In the genomic region with DNA sequence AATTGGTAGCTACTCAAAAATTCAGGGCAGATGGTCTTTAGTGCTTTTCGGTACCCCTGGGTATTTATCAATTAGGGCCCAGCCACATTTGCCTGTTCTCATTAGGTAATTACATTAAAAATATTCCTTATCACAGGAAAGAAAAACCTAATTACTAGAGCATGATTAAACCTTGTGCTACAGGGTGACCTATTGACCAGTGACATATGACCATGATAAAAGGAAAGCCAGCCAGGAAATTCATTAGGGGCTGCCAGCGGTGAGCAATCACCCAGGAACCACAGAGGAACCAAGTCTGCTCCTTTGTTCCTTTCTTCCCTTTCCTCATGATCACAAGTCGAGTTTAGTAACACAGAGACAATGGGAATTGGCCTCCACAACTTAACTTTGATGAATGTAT, we compare ENCODE assay signal across 23 mouse cellular contexts.
DNase-seq lines count a peak whose midpoint lies in the region; ATAC-seq lines count a peak whose summit lies in the region.
"Had no signal": no experiment of that assay in that cellular context is flagged by ENCODE, and none has a peak within 500 bp of the region (broad histone marks: within the 10 kb centered on the region; RNA-seq: fewer than 3 reads in every experiment).

No protein-coding gene starts in this region.

- DNase-seq in hindbrain, embryonic 10.5 days (ENCODE audit: low spot score) = no peak
- no peak for DNase-seq in hindbrain, embryonic 14.5 days (ENCODE audit: low spot score)
- peak; percentile 69 for DNase-seq in Muller cell, postnatal 12 days (ENCODE audit: inconsistent ontology term)
- DNase-seq in T-cell, adult 2 months (ENCODE audit: low spot score) = no peak
- DNase-seq: adrenal gland, adult 2 months; adrenal gland, postnatal 10 days; adrenal gland, postnatal 25 days; cerebellum, adult 11 months; cerebellum, adult 18-20 months; cerebellum, adult 8-10 months; cerebellum, adult 9-11 months; cerebellum, postnatal 14 days; cerebellum, postnatal 36 days had no signal

- no peak overlapping the region for H3K4me3 ChIP-seq in hindbrain, embryonic 10.5 days
- no peak overlapping the region for H3K4me3 ChIP-seq in hindbrain, embryonic 13.5 days
- H3K4me3 ChIP-seq in hindbrain, embryonic 12.5 days = no peak overlapping the region
- no peak overlapping the region for H3K4me3 ChIP-seq in hindbrain, embryonic 14.5 days (replicated peaks; ENCODE audit: low read length)
- H3K4me3 ChIP-seq: embryonic facial prominence, embryonic 13.5 days; embryonic facial prominence, embryonic 15.5 days; erythroblast, embryonic 14.5 days; forebrain, embryonic 10.5 days; forebrain, embryonic 12.5 days had no signal

- no peak overlapping the region for H3K9ac ChIP-seq in hindbrain, embryonic 13.5 days
- no peak overlapping the region for H3K9ac ChIP-seq in hindbrain, embryonic 12.5 days
- H3K9ac ChIP-seq in hindbrain, embryonic 14.5 days = no peak overlapping the region
- H3K9ac ChIP-seq: embryonic facial prominence, embryonic 13.5 days; embryonic facial prominence, embryonic 15.5 days; forebrain, embryonic 12.5 days had no signal

- no peak for ATAC-seq in hindbrain, embryonic 13.5 days (ENCODE audit: low FRiP score)
- peak; percentile 50 for ATAC-seq in hindbrain, embryonic 12.5 days (ENCODE audit: low FRiP score)
- no peak for ATAC-seq in hindbrain, embryonic 14.5 days (ENCODE audit: low FRiP score)
- ATAC-seq: forebrain, embryonic 14.5 days; forebrain, embryonic 16.5 days; Patski had no signal

- no peaks in the 10 kb centered on the region for H3K36me3 ChIP-seq in hindbrain, embryonic 10.5 days
- H3K36me3 ChIP-seq in hindbrain, embryonic 13.5 days = no peaks in the 10 kb centered on the region
- no peaks in the 10 kb centered on the region for H3K36me3 ChIP-seq in hindbrain, embryonic 12.5 days
- H3K36me3 ChIP-seq in hindbrain, embryonic 14.5 days (replicated peaks; ENCODE audit: control insufficient read depth, insufficient read depth) = no peaks in the 10 kb centered on the region
- H3K36me3 ChIP-seq: embryonic facial prominence, embryonic 13.5 days; embryonic facial prominence, embryonic 15.5 days; forebrain, embryonic 10.5 days; forebrain, embryonic 12.5 days had no signal

- peak overlapping the region; percentile 1; the same call in 1 of the 2 replicates for H3K27ac ChIP-seq in hindbrain, embryonic 10.5 days
- no peak overlapping the region; the same call in 1 of the 2 replicates for H3K27ac ChIP-seq in hindbrain, embryonic 13.5 days
- no peak overlapping the region for H3K27ac ChIP-seq in hindbrain, embryonic 12.5 days
- H3K27ac ChIP-seq in hindbrain, embryonic 14.5 days = no peak overlapping the region
- H3K27ac ChIP-seq: embryonic facial prominence, embryonic 13.5 days; embryonic facial prominence, embryonic 15.5 days; forebrain, embryonic 10.5 days; forebrain, embryonic 12.5 days had no signal

- H3K27me3 ChIP-seq in hindbrain, embryonic 10.5 days (ENCODE audit: insufficient read depth, poor library complexity, severe bottlenecking) = no peaks in the 10 kb centered on the region
- H3K27me3 ChIP-seq in hindbrain, embryonic 13.5 days = no peaks in the 10 kb centered on the region
- no peaks in the 10 kb centered on the region for H3K27me3 ChIP-seq in hindbrain, embryonic 12.5 days
- H3K27me3 ChIP-seq in hindbrain, embryonic 14.5 days (ENCODE audit: control insufficient read depth, insufficient read depth, low read length) = no peaks in the 10 kb centered on the region
- H3K27me3 ChIP-seq: embryonic facial prominence, embryonic 13.5 days; embryonic facial prominence, embryonic 15.5 days; Patski had no signal

- no peaks in the 10 kb centered on the region for H3K9me3 ChIP-seq in hindbrain, embryonic 10.5 days
- H3K9me3 ChIP-seq in hindbrain, embryonic 13.5 days = no peaks in the 10 kb centered on the region
- no peaks in the 10 kb centered on the region for H3K9me3 ChIP-seq in hindbrain, embryonic 12.5 days (replicated peaks)
- no peaks in the 10 kb centered on the region for H3K9me3 ChIP-seq in hindbrain, embryonic 14.5 days (ENCODE audit: control insufficient read depth, low read length)
- H3K9me3 ChIP-seq: embryonic facial prominence, embryonic 13.5 days; embryonic facial prominence, embryonic 15.5 days; forebrain, embryonic 10.5 days; forebrain, embryonic 12.5 days had no signal

- 41% methylated on average over 3 of the region's 3 CpGs for WGBS in hindbrain, embryonic 10.5 days
- 21% methylated on average over 3 of the region's 3 CpGs for WGBS in hindbrain, embryonic 13.5 days
- WGBS in hindbrain, embryonic 12.5 days = 29% methylated on average over 3 of the region's 3 CpGs
- 23% methylated on average over 3 of the region's 3 CpGs for WGBS in hindbrain, embryonic 14.5 days

- H3K4me2 ChIP-seq in hindbrain, embryonic 13.5 days = no peak overlapping the region
- H3K4me2 ChIP-seq in hindbrain, embryonic 12.5 days (replicated peaks) = no peak overlapping the region
- no peak overlapping the region for H3K4me2 ChIP-seq in hindbrain, embryonic 14.5 days (replicated peaks)
- H3K4me2 ChIP-seq: embryonic facial prominence, embryonic 13.5 days; embryonic facial prominence, embryonic 15.5 days; forebrain, embryonic 12.5 days had no signal

- H3K4me1 ChIP-seq in hindbrain, embryonic 10.5 days (replicated peaks) = 0 out of 2 replicates have a peak, but pooled peaks cover 4% of the 10 kb centered on the region
- H3K4me1 ChIP-seq in hindbrain, embryonic 13.5 days (replicated peaks) = peaks cover 7% of the 10 kb centered on the region
- peaks cover 2% of the 10 kb centered on the region; the same call in 1 of the 2 replicates for H3K4me1 ChIP-seq in hindbrain, embryonic 12.5 days
- H3K4me1 ChIP-seq in hindbrain, embryonic 14.5 days (replicated peaks; ENCODE audit: control insufficient read depth, insufficient read depth, low read length) = 0 out of 2 replicates have a peak, but pooled peaks cover 3% of the 10 kb centered on the region
- H3K4me1 ChIP-seq: embryonic facial prominence, embryonic 13.5 days; embryonic facial prominence, embryonic 15.5 days had no signal
